Mouse (Mus musculus) spleen, adult 2 months (tissue): ENCODE measurements around the gene Ptpn7.

ENCODE experiments used
- CTCF ChIP-seq: fragments of 200-500 bp; IDR thresholded peaks from 2 replicates; pipeline ENCODE4 v1.5.1; 2011; ENCODE audit warnings: mild to moderate bottlenecking, inconsistent platforms; ENCODE audit not compliant: insufficient read depth, insufficient read length, insufficient replicate concordance; ENCODE audit errors: extremely low read depth
- POLR2A ChIP-seq: fragments of 200-500 bp; IDR thresholded peaks from 2 replicates; pipeline ENCODE4 v1.6.1; 2011; ENCODE audit warnings: low read depth, low read length, inconsistent platforms

DNA sequence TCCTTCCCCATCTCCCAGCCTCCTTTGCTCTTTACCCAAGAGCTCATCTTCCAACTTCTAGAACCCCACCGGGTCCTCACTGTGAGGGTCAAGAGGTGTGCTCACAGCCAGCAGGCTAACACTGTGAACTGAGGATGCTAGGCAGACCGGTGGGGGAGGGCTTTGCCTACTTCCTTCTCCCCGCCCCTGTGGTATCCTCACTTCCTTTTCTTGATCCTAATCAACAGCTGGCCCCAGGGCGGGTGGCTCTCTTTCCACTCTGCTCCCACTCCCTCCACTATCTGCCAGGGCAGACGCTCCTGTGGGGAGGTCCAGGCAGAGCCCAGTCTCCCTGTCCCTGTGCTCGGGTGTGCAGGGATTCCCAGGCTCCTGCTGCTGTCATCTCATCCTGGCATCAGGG is 1.5 kb upstream of the Ptpn7 start:
- TF ChIP-seq POLR2A, result no peak
- no peak for TF ChIP-seq CTCF
